Mouse (Mus musculus): ENCODE data around the gene Usp34.

DNA sequence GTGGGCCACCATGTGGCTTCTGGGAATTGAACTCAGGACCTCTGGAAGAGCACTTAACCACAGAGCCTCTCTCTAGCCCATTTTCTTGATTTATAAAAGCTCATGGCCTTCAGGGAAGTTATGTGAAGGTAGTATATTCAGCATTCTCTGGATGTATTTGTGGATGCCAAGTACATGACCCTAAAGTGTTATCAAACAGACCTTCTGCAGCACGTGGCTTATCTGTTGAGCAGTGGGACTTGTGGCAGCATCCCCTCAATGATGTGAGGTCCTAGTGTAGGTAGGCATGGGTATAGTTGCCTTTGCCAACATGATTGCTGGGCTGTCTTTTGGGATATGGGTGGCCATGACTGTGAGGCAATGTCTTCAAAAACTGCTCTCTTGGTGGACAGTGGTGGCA is 6.8 kb downstream of the Usp34 start:
- TF ChIP-seq POLR2A (IDR thresholded peaks at IDR 0.05; ENCODE audit: low read depth, low read length) (no peak), CTCF (IDR thresholded peaks at IDR 0.05; ENCODE audit: extremely low read depth, insufficient read depth, insufficient read length, insufficient replicate concordance) (no peak)
